Comparison of ENCODE assay signal across 10 mouse cellular contexts in the genomic region with DNA sequence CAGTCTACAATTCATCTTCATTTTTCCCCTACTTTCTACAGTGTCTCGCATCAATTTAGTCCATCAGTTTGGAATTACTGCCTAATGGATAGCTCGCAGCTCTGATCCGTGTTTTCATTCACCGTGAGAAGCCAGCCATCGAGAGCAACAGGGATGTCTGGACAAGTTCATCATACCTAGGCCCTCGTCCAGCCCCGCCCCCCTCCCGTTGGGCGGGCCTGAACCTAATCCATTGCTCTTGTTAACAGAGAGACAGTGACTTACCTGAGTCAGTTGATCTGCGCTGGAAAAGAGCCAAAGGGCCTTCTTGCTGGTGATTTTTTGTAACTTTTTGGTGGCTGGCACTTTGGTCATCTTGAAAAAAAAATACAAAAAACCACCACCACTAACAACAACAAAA. TPM values are rescaled to one million over a fixed set of nuclear protein-coding genes. Genes with fewer than 3 reads are reported as not detected.
A peak's percentile ranks its signal among the peaks of the same experiment; 100 is the strongest.
DNase-seq lines count a peak whose midpoint lies in the region; ATAC-seq and TF ChIP-seq lines count a peak whose summit lies in the region.
"Had no signal": no experiment of that assay in that cellular context is flagged by ENCODE, and none has a peak within 500 bp of the region (broad histone marks: within the 10 kb centered on the region; RNA-seq: fewer than 3 reads in every experiment).

No protein-coding gene starts in this region.

- ATAC-seq in heart, embryonic 15.5 days (replicated peaks; ENCODE audit: insufficient number of reproducible peaks, insufficient read depth, low FRiP score, low read depth): no peak
- ATAC-seq in midbrain, embryonic 12.5 days (ENCODE audit: low FRiP score, low read depth): no peak

- no peak overlapping the region for H3K4me3 ChIP-seq in heart, embryonic 15.5 days
- peak overlapping the region; percentile 89 for H3K4me3 ChIP-seq in testis, adult 2 months (ENCODE audit: control insufficient read depth, low read depth, low read length)
- no peak overlapping the region for H3K4me3 ChIP-seq in midbrain, embryonic 12.5 days
- H3K4me3 ChIP-seq in gastrocnemius, adult 2 months: no peak overlapping the region

- TF ChIP-seq POLR2A in testis, adult 2 months (IDR thresholded peaks at IDR 0.05; ENCODE audit: control insufficient read depth, low read depth, low read length): no peak

- no peaks in the 10 kb centered on the region for H3K36me3 ChIP-seq in heart, embryonic 15.5 days
- no peaks in the 10 kb centered on the region for H3K36me3 ChIP-seq in testis, adult 2 months (ENCODE audit: control insufficient read depth, insufficient read depth, low read length)
- no peaks in the 10 kb centered on the region for H3K36me3 ChIP-seq in midbrain, embryonic 12.5 days

- 42% methylated on average over 10 of the region's 10 CpGs for WGBS in heart, embryonic 15.5 days
- 36% methylated on average over 10 of the region's 10 CpGs for WGBS in midbrain, embryonic 12.5 days

- H3K9me3 ChIP-seq in heart, embryonic 15.5 days (replicated peaks): no peaks in the 10 kb centered on the region
- no peaks in the 10 kb centered on the region for H3K9me3 ChIP-seq in midbrain, embryonic 12.5 days

- no peaks in the 10 kb centered on the region for H3K27me3 ChIP-seq in heart, embryonic 15.5 days
- H3K27me3 ChIP-seq in testis, adult 2 months (ENCODE audit: control insufficient read depth, insufficient read depth, low read length): no peaks in the 10 kb centered on the region
- H3K27me3 ChIP-seq in midbrain, embryonic 12.5 days: peaks cover 9% of the 10 kb centered on the region

- H3K4me1 ChIP-seq in heart, embryonic 15.5 days (replicated peaks): peaks cover 17% of the 10 kb centered on the region
- peaks cover 40% of the 10 kb centered on the region for H3K4me1 ChIP-seq in testis, adult 2 months (ENCODE audit: control insufficient read depth, insufficient read depth, low read length)
- peaks cover 35% of the 10 kb centered on the region for H3K4me1 ChIP-seq in midbrain, embryonic 12.5 days

- no peak for TF ChIP-seq CTCF in testis, adult 2 months (IDR thresholded peaks at IDR 0.05; ENCODE audit: control insufficient read depth, insufficient read depth, insufficient replicate concordance, low read depth, low read length)
- no peak for TF ChIP-seq CTCF in gastrocnemius, adult 2 months (IDR thresholded peaks at IDR 0.05)

- H3K27ac ChIP-seq in heart, embryonic 15.5 days: no peak overlapping the region
- peak overlapping the region; percentile 78 for H3K27ac ChIP-seq in testis, adult 2 months (ENCODE audit: control insufficient read depth, insufficient read depth, low read depth, low read length)
- no peak overlapping the region for H3K27ac ChIP-seq in midbrain, embryonic 12.5 days (replicated peaks)
- no peak overlapping the region for H3K27ac ChIP-seq in gastrocnemius, adult 2 months

- DNase-seq in heart, postnatal 25 days (ENCODE audit: low spot score): no peak
- DNase-seq in testis, postnatal 10 days (ENCODE audit: low spot score): no peak
- no peak for DNase-seq in thymus, postnatal 25 days
- DNase-seq in cerebellum, postnatal 4 days (ENCODE audit: low spot score in 2 of 2): no peak
- no peak for DNase-seq in gastrocnemius, adult 2 months
- DNase-seq: cerebellum, postnatal 36 days; layer of hippocampus, adult 9-11 months had no signal

- peak overlapping the region; percentile 60; the same call in 1 of the 2 replicates for H3K4me2 ChIP-seq in heart, embryonic 15.5 days
- peak overlapping the region; percentile 46 for H3K4me2 ChIP-seq in midbrain, embryonic 12.5 days (replicated peaks)

- H3K9ac ChIP-seq in heart, embryonic 15.5 days: no peak overlapping the region
- H3K9ac ChIP-seq in midbrain, embryonic 12.5 days (replicated peaks): no peak overlapping the region

- intact Hi-C loops in heart, postnatal 25 days (cut with DNase I): no loop called here
- intact Hi-C loops in gastrocnemius, adult 2 months (cut with DNase I): no loop called here

RNA-seq across cellular contexts. Expression of a gene that starts 0.6 kb away (rescaled TPM):
- 0.23 and 0.63 TPM in 2 replicates for polyA plus RNA-seq in heart, embryonic 15.5 days (2015; fragmentation: Nextera tagmentation; extraction: Ambion mirVana)
- total RNA-seq in heart, postnatal 25 days (2021): not detected
- 205 and 227 TPM in 2 replicates for polyA plus RNA-seq in testis, adult 2 months (2012; rRNA removed)
- polyA plus RNA-seq in midbrain, embryonic 12.5 days (2016; fragmentation: Nextera tagmentation; extraction: Ambion mirVana): 2.2 and 2.4 TPM in 2 replicates
- not detected for total RNA-seq in gastrocnemius, adult 2 months (2021)

Comparison
In these comparisons a context has a peak if more than half of its experiments do, and no peak if none do; other contexts are left out.
1. RNA of a gene that starts 0.6 kb away (polyA plus RNA-seq): 205 to 227 TPM in testis, adult 2 months; 2.2 to 2.4 TPM in midbrain, embryonic 12.5 days and 0.23 to 0.63 TPM in heart, embryonic 15.5 days; every median in the first group is over 10 times any median in the second.